20 mouse cellular contexts compared by ENCODE assay signal in genomic region chr8:40064145-40064544, GRCm38 (mm10).
A peak's percentile ranks its signal among the peaks of the same experiment; 100 is the strongest.
DNase-seq lines count a peak whose midpoint lies in the region; ATAC-seq and TF ChIP-seq lines count a peak whose summit lies in the region.
"Had no signal": no experiment of that assay in that cellular context is flagged by ENCODE, and none has a peak within 500 bp of the region (broad histone marks: within the 10 kb centered on the region; RNA-seq: fewer than 3 reads in every experiment).

No protein-coding gene starts in this region.

- no peak for TF ChIP-seq CTCF in forebrain, postnatal 0 days (IDR thresholded peaks at IDR 0.05; ENCODE audit: low read depth)
- no peak for TF ChIP-seq CTCF in midbrain, postnatal 0 days (IDR thresholded peaks at IDR 0.05)
- no peak for TF ChIP-seq CTCF in brain, embryonic 14.5 days (IDR thresholded peaks at IDR 0.05; ENCODE audit: borderline replicate concordance, extremely low read depth, insufficient read depth, insufficient read length)

- H3K9ac ChIP-seq in forebrain, embryonic 12.5 days = no peak overlapping the region
- H3K9ac ChIP-seq in forebrain, postnatal 0 days = no peak overlapping the region
- no peak overlapping the region for H3K9ac ChIP-seq in midbrain, postnatal 0 days (replicated peaks; ENCODE audit: low read length, poor library complexity, severe bottlenecking)
- H3K9ac ChIP-seq: heart, embryonic 12.5 days had no signal

- no peaks in the 10 kb centered on the region for H3K36me3 ChIP-seq in forebrain, embryonic 12.5 days (replicated peaks)
- no peaks in the 10 kb centered on the region for H3K36me3 ChIP-seq in forebrain, postnatal 0 days (ENCODE audit: insufficient read depth)
- H3K36me3 ChIP-seq in midbrain, postnatal 0 days (ENCODE audit: insufficient read depth, low read length) = no peaks in the 10 kb centered on the region
- no peaks in the 10 kb centered on the region for H3K36me3 ChIP-seq in midbrain, embryonic 10.5 days
- H3K36me3 ChIP-seq: embryonic facial prominence, embryonic 10.5 days; heart, embryonic 12.5 days; hindbrain, embryonic 10.5 days had no signal

- H3K27me3 ChIP-seq in forebrain, embryonic 12.5 days = no peaks in the 10 kb centered on the region
- no peaks in the 10 kb centered on the region for H3K27me3 ChIP-seq in forebrain, postnatal 0 days (ENCODE audit: insufficient read depth, low read length)
- no peaks in the 10 kb centered on the region for H3K27me3 ChIP-seq in midbrain, postnatal 0 days (ENCODE audit: insufficient read depth, low read length)
- H3K27me3 ChIP-seq in midbrain, embryonic 10.5 days (ENCODE audit: low read depth, poor library complexity, severe bottlenecking) = no peaks in the 10 kb centered on the region
- H3K27me3 ChIP-seq: heart, embryonic 12.5 days had no signal

- peak; percentile 55; the same call in 1 of the 2 replicates for ATAC-seq in forebrain, embryonic 12.5 days (ENCODE audit: low FRiP score)
- no peak for ATAC-seq in forebrain, postnatal 0 days
- ATAC-seq in midbrain, postnatal 0 days (ENCODE audit: low FRiP score) = no peak
- ATAC-seq: activated CD4-positive, CD25-positive, alpha-beta regulatory T cell, adult 4 months; hindbrain, embryonic 16.5 days; inflammation-experienced regulatory T-cells, adult 6 months; intestine, postnatal 0 days had no signal

- H3K4me3 ChIP-seq in forebrain, embryonic 12.5 days (replicated peaks) = no peak overlapping the region
- no peak overlapping the region for H3K4me3 ChIP-seq in forebrain, postnatal 0 days (ENCODE audit: low read depth, low read length)
- no peak overlapping the region for H3K4me3 ChIP-seq in midbrain, postnatal 0 days (ENCODE audit: low read depth, low read length)
- no peak overlapping the region for H3K4me3 ChIP-seq in midbrain, embryonic 10.5 days
- H3K4me3 ChIP-seq: embryonic facial prominence, embryonic 10.5 days; gastrocnemius, adult 2 months; heart, embryonic 12.5 days; hindbrain, embryonic 10.5 days had no signal

- no peak for TF ChIP-seq POLR2A in brain, embryonic 14.5 days (IDR thresholded peaks at IDR 0.05; ENCODE audit: borderline replicate concordance, extremely low read depth, insufficient read depth, insufficient read length, poor library complexity, severe bottlenecking)

- peaks cover 2% of the 10 kb centered on the region; the same call in 1 of the 2 replicates for H3K4me1 ChIP-seq in forebrain, embryonic 12.5 days
- H3K4me1 ChIP-seq in forebrain, postnatal 0 days (ENCODE audit: insufficient read depth) = no peaks in the 10 kb centered on the region
- no peaks in the 10 kb centered on the region for H3K4me1 ChIP-seq in midbrain, postnatal 0 days (ENCODE audit: insufficient read depth, low read length)
- peaks cover 3% of the 10 kb centered on the region; the same call in 1 of the 2 replicates for H3K4me1 ChIP-seq in midbrain, embryonic 10.5 days
- H3K4me1 ChIP-seq: embryonic facial prominence, embryonic 10.5 days; heart, embryonic 12.5 days; hindbrain, embryonic 10.5 days had no signal

- H3K9me3 ChIP-seq in forebrain, embryonic 12.5 days = no peaks in the 10 kb centered on the region
- H3K9me3 ChIP-seq in forebrain, postnatal 0 days (ENCODE audit: low read length) = no peaks in the 10 kb centered on the region
- H3K9me3 ChIP-seq in midbrain, postnatal 0 days (ENCODE audit: low read length) = no peaks in the 10 kb centered on the region
- H3K9me3 ChIP-seq in midbrain, embryonic 10.5 days (replicated peaks) = no peaks in the 10 kb centered on the region
- H3K9me3 ChIP-seq: embryonic facial prominence, embryonic 10.5 days; heart, embryonic 12.5 days; hindbrain, embryonic 10.5 days had no signal

- no peak for DNase-seq in forebrain, postnatal 0 days
- DNase-seq in midbrain, postnatal 0 days (ENCODE audit: low spot score) = peak; percentile 10
- DNase-seq in midbrain, embryonic 10.5 days (ENCODE audit: low spot score) = no peak
- peak; percentile 2 for DNase-seq in Muller cell, postnatal 12 days (ENCODE audit: inconsistent ontology term)
- peak; percentile 43 for DNase-seq in brain, embryonic 14.5 days (ENCODE audit: low read depth)
- no peak for DNase-seq in layer of hippocampus, postnatal 14 days (ENCODE audit: low spot score in 2 of 2)
- DNase-seq: adrenal gland, postnatal 14 days; cerebellum, adult 18-20 months; cerebellum, adult 9-11 months; gastrocnemius, adult 2 months; gastrocnemius, postnatal 25 days; kidney, adult 8-10 months had no signal

- H3K4me2 ChIP-seq in forebrain, embryonic 12.5 days = no peak overlapping the region
- H3K4me2 ChIP-seq in forebrain, postnatal 0 days (ENCODE audit: low read depth) = no peak overlapping the region
- H3K4me2 ChIP-seq in midbrain, postnatal 0 days (ENCODE audit: low read depth, low read length, poor library complexity, severe bottlenecking) = no peak overlapping the region
- H3K4me2 ChIP-seq: heart, embryonic 12.5 days had no signal

- no peak overlapping the region for H3K27ac ChIP-seq in forebrain, embryonic 12.5 days
- no peak overlapping the region for H3K27ac ChIP-seq in forebrain, postnatal 0 days (ENCODE audit: low read depth, low read length)
- H3K27ac ChIP-seq in midbrain, postnatal 0 days (ENCODE audit: low read depth, low read length) = no peak overlapping the region
- H3K27ac ChIP-seq in midbrain, embryonic 10.5 days (replicated peaks) = no peak overlapping the region
- H3K27ac ChIP-seq: embryonic facial prominence, embryonic 10.5 days; gastrocnemius, adult 2 months; hindbrain, embryonic 10.5 days had no signal

Comparison
In these comparisons a context has a peak if more than half of its experiments do, and no peak if none do; other contexts are left out.
1. DNase-seq: peak in midbrain, postnatal 0 days (single experiment), Muller cell, postnatal 12 days (single experiment) and brain, embryonic 14.5 days (single experiment); none in forebrain, postnatal 0 days (single experiment), midbrain, embryonic 10.5 days (single experiment) and layer of hippocampus, postnatal 14 days (0 of 2).